Mouse (Mus musculus): ENCODE measurements around the gene Eif4h. TPM values are rescaled to one million over a fixed set of nuclear protein-coding genes. Genes with fewer than 3 reads are reported as not detected.
"Not testable (repeated sequence)": the region's sequence is repeated elsewhere in the genome, so short reads cannot be mapped to it uniquely, and the experiment has no call there.

Gene Eif4h
- total RNA-seq, 2 experiments from 2014 or later, result 285 to 287 TPM

DNA sequence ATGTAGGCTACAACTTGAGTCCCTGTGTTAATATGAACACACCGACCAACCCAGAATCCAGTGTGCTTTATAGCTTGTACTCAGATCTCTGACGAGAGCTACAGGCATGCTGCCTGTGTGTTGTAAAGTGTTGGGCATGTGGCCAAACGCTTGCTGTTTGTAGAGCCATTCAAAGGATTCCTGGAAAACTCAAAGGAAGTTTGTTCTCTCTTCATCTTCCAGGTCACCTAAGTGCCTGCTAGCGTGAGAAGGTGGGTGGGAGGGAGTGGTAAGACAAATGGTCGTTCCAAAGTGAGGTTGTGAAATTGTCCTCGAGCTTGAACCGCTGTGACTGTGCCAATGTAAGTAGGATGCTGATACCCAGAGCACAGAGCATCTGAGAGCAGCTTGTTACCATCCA lies 12.7 kb upstream of the Eif4h start:
- no peak for DNase-seq
- intact Hi-C loops (cut with DNase I), result no loop called here

GRCm38 (mm10) chr5:134650926-134651325 lies 11.6 kb upstream of the Eif4h start:
- DNase-seq, result peak; percentile 63
- intact Hi-C loops (cut with DNase I), result no loop called here

- intact Hi-C loops (cut with DNase I), result not testable (repeated sequence)
- DNase-seq, result peak; percentile 29
These were observed 9.7 kb upstream of the Eif4h start for GRCm38 (mm10) chr5:134648976-134649375.

GRCm38 (mm10) chr5:134647394-134647793 lies 8.1 kb upstream of the Eif4h start:
- DNase-seq, result no peak
- intact Hi-C loops (cut with DNase I), result no loop called here

DNA sequence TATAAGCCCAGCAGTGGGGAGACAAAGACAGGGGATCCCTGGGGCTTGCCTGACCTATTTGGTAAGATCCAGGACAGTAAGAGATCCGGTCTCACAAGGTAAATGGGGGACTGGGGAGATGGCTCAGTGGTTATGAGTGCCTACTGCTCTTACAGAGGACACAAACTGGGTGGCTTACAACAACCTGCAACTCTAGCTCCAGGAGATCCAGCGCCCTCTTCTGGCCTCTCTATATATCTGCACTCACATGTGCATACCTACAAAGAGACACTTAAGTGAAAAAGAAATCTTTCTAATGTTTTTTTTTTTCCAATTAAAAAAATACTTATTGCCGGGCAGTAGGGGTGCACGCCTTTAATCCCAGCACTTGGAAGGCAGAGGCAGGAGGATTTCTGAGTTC lies 7.2 kb upstream of the Eif4h start:
- intact Hi-C loops (cut with DNase I), result no loop called here
- DNase-seq, result no peak

DNA sequence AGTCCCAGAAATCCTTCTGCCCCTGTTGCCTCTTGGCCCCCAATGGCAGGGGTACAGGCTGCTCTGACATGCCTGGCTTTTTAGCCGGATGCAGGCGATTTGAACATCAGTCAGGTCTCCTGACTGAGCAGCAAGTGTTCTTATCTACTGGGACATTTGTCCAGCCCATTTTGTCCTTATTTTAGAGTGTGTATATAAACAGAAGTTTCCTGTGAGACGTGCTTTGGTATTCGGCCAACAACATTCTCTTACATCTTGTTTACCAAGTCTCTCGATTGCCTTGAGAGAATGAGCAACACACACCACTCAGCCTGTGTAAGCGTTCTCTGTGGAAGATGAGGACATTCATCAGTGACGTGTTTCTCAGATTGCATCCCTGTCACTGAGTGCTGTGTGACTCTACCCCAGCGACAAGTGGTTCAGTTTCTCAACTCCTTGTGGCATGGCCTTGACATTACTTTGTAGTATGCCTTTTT lies 5.4 kb upstream of the Eif4h start:
- DNase-seq, result no peak
- intact Hi-C loops (cut with DNase I), result no loop called here

GRCm38 (mm10) chr5:134644121-134644520 lies 4.8 kb upstream of the Eif4h start:
- no peak for DNase-seq
- intact Hi-C loops (cut with DNase I), result no loop called here

DNA sequence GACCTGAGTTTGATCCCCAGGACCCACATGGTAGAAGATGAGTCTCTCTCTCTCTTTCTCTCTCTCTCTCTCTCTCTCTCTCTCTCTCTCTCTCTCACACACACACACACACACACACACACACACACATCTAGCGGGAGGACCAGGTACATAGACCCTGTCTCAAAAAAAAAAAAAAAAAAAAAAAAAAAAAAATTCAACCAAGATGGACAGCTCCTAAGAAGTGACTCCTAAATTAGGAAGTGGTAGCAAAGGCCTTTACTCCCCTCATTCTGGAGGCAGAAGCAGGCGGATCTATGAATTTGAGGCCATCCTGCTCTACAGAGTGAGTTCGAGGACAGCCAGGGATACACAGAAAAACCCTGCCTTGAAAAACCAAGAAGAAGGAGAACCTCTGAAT lies 1.1 kb upstream of the Eif4h start:
- intact Hi-C loops (cut with DNase I), result no loop called here
- DNase-seq, result no peak

GRCm38 (mm10) chr5:134638461-134639268 lies 625 bp downstream of the Eif4h start:
- intact Hi-C loops (cut with DNase I), result no loop called here
- DNase-seq, result no peak

DNA sequence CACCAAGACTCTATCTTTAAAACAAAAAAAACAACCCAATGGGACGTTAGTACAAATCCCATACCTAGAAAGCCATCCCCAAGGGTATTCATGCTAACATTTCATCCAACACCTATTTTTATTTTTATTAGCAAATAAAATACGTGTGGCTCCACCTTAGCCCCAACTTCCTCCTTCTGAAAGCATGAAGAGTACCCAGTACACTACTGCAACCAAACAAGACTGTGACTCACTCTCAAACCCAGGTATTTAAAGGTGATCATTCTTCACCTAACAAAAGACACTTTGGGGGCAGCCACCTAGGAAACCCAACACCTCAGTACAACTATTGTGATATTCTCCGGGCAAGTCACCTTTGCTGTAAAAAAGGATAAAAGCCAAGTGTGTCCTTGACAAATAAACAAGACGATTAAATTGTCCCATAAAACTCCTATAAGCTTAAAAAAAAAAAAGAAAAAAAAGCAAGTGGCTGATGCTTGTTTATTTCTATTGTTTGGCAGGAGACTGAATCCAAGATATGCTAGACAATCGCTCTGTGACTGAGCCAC lies 1.4 kb downstream of the Eif4h start:
- intact Hi-C loops (cut with DNase I), result no loop called here
- no peak for DNase-seq

GRCm38 (mm10) chr5:134632841-134633240 lies 6.4 kb downstream of the Eif4h start:
- DNase-seq, result no peak
- intact Hi-C loops (cut with DNase I), result no loop called here

DNA sequence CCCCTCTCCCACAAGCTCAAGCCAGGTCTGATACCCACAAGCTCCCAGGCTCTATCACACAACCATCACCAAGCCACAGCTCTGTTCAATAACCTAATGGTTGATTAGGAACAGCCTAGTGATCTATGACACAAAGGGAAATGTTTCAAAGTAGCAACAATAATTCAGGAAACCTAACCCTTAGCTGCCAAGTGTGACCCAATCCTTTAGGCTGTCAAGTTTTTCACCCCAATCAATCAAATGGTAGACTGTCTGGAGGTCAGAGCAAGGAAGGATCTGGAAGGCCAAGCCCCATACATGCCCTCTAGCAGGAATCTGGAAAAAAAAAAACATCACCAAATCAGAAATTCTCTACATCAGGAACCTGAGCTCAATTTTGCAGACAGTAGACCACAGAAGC lies 8.5 kb downstream of the Eif4h start:
- intact Hi-C loops (cut with DNase I), result no loop called here

GRCm38 (mm10) chr5:134629508-134629907 lies 9.8 kb downstream of the Eif4h start:
- intact Hi-C loops (cut with DNase I), result no loop called here
- DNase-seq, result no peak

More for the DNA sequence above, 8.5 kb downstream of the Eif4h start:
- no peak for DNase-seq

GRCm38 (mm10) chr5:134622069-134622468 lies 17.2 kb downstream of the Eif4h start:
- intact Hi-C loops (cut with DNase I), result no loop called here
- peak; percentile 84 for DNase-seq

DNA sequence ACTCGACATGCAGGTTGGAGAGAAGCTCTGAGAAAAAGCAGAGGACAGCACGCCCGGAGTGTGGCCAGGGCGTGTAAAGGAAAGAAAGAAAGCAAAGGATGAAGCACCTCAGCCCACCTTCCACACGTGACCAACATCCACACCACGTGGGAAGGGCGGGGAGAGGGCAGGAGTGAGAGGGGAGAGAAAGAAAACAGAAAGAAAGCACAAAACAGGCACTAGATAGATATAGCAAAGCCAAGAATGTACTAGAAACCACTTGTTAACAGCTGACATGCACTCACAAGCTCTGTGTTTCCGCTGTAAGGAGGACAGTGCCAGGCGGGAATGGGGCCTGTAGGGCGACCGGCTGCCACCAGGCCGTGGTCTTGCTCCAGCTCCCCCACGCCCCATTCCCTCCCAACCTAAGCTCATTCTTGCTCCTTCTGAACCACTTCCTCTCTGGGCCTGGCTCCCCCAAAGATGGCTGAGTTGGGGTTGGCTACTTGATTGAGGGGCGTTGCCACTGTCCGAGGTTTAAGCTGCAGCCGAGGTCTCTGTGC lies 18.1 kb downstream of the Eif4h start:
- intact Hi-C loops (cut with DNase I), result no loop called here
- DNase-seq, result no peak

DNA sequence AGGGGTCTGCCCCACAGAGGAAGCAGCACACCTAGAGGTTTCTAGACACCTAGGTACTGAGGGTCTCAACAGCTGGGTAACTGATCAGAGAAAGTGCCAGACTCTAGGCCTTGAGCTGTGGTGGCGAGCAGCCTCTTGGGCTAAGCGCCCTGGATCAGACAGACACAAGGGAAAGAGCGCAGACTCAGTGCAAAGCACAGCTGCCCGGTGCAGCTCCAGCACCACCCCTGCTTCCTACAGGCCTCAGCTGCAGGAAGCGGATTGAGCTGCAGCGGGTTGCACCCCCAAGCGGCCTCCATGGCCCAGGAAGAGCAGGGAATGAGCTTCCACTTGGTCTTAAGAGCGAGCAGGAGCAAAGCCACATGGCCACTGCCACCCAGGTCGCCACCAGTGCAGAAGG lies 18.8 kb downstream of the Eif4h start:
- intact Hi-C loops (cut with DNase I), result no loop called here
- DNase-seq, result peak; percentile 46

- peak; percentile 53 for DNase-seq
- intact Hi-C loops (cut with DNase I), result no loop called here
These were observed 22.2 kb downstream of the Eif4h start for GRCm38 (mm10) chr5:134617071-134617470.

DNA sequence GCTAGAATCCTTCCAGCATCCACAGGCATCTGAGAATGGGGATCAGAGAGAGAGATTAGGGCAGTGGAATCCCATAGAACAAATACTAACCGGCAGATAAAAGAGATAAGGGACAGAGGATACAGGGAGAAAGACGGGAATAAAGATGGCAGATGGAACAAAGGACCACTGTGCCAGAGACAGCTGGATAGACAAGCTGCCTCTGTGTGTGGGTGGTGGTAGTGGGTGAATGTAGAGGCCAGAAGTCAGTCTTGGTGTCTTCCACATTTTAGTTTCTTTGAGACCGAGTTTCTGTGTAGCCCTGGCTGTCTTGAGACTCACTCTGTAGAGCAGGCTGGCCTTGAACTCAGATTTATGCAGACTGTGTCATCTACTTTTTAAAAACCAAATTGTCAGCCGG lies 23.5 kb downstream of the Eif4h start:
- DNase-seq, result no peak
- intact Hi-C loops (cut with DNase I), result no loop called here

GRCm38 (mm10) chr5:134615380-134615779 lies 23.9 kb downstream of the Eif4h start:
- intact Hi-C loops (cut with DNase I), result no loop called here
- no peak for DNase-seq

DNA sequence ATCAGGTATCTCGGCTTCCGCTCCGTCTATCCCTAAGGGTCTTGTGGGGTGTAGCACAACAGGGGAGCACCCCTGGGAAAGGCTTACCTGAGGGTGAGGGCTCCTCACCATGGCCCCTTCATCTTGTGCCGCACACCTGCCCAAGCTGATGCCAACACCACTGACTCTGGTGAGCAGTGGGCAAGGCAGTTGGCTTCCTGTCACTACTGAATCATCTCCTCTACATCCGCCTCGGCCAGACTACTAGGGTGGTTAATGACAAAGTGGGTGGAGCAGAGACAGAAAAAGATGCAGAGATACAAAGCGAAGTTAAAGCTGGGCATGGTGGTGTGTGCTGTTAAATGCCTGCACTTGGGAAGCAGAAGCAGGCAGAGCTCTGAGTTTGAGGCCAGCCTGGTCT lies 24.5 kb downstream of the Eif4h start, which contains the start of gene Lat2:
Gene Lat2, minus strand, starts transcription at position 224 of the 400 bp plus-strand sequence.
- DNase-seq, result no peak
- intact Hi-C loops (cut with DNase I), result no loop called here

DNA sequence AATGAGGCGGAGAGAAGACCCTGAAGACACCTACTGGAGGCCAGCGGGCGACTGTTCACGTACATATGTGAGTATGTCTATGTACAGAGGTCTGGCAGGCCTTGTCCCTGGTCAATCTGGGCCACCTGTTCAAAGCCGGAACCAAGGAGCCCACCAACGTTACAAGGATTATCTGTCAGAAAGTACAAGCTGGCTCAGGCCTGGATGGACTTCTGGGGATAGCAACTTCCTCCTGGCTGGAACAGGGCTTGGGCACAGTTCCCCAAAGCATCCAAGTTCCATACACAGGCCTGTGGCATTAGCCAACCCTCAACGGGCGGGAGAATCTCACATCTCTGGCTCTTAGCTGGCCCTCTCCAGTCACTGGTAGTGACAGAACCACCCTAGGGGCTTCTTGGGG lies 25.0 kb downstream of the Eif4h start:
- intact Hi-C loops (cut with DNase I), result no loop called here
- DNase-seq, result no peak

- intact Hi-C loops (cut with DNase I), result no loop called here
- no peak for DNase-seq
These were observed 25.6 kb downstream of the Eif4h start for GRCm38 (mm10) chr5:134613727-134614126.

Measured in left cerebral cortex, postnatal 4 days (tissue).